In genomic region chr11:5878661-5879060, GRCm38 (mm10) we compare ENCODE assay signal across 8 mouse cellular contexts. TPM values are rescaled to one million over a fixed set of nuclear protein-coding genes. Genes with fewer than 3 reads are reported as not detected.
DNase-seq lines count a peak whose midpoint lies in the region; ATAC-seq and TF ChIP-seq lines count a peak whose summit lies in the region.

No protein-coding gene starts in this region.

- no peak for TF ChIP-seq POLR2A in liver, adult 2 months (IDR thresholded peaks at IDR 0.05; ENCODE audit: extremely low read depth, insufficient read depth, low read length)

- DNase-seq in liver, adult 2 months (ENCODE audit: extremely low read depth, low read depth, low spot score): no peak
- no peak for DNase-seq in liver
- no peak for DNase-seq in limb, embryonic 11.5 days (ENCODE audit: low spot score)
- no peak for DNase-seq in urinary bladder, postnatal 14 days (ENCODE audit: low spot score)
- no peak for DNase-seq in left cerebral cortex, adult 11 months (ENCODE audit: low spot score)
- no peak for DNase-seq in left cerebral cortex, postnatal 25 days (ENCODE audit: low spot score in 2 of 2)

- 21% methylated on average over 8 of the region's 8 CpGs for WGBS in liver, adult 2 months
- WGBS in embryonic facial prominence, embryonic 15.5 days: 37% methylated on average over 8 of the region's 8 CpGs
- WGBS in limb, embryonic 11.5 days: 59% methylated on average over 8 of the region's 8 CpGs
- 37% methylated on average over 8 of the region's 8 CpGs for WGBS in neural tube, embryonic 15.5 days

- H3K27ac ChIP-seq in liver, adult 2 months (replicated peaks; ENCODE audit: insufficient read depth, low read depth, low read length): peak overlapping the region; percentile 48; the same call in 1 of the 2 replicates
- peak overlapping the region; percentile 89 for H3K27ac ChIP-seq in embryonic facial prominence, embryonic 15.5 days (replicated peaks)
- H3K27ac ChIP-seq in limb, embryonic 11.5 days (replicated peaks; ENCODE audit: low read depth, low read length): peak overlapping the region; percentile 77
- H3K27ac ChIP-seq in neural tube, embryonic 15.5 days (replicated peaks): peak overlapping the region; percentile 85

- no peaks in the 10 kb centered on the region for H3K36me3 ChIP-seq in liver, adult 2 months (ENCODE audit: control insufficient read depth, insufficient read depth, low read length)
- H3K36me3 ChIP-seq in embryonic facial prominence, embryonic 15.5 days: peaks cover 19% of the 10 kb centered on the region
- H3K36me3 ChIP-seq in limb, embryonic 11.5 days (ENCODE audit: control insufficient read depth, insufficient read depth, low read length): peaks cover 12% of the 10 kb centered on the region
- H3K36me3 ChIP-seq in neural tube, embryonic 15.5 days: peaks cover 16% of the 10 kb centered on the region

- no peaks in the 10 kb centered on the region for H3K79me2 ChIP-seq in liver, adult 2 months (ENCODE audit: control insufficient read depth, insufficient read depth, low read length)

- H3K4me2 ChIP-seq in embryonic facial prominence, embryonic 15.5 days (replicated peaks): peak overlapping the region; percentile 63
- H3K4me2 ChIP-seq in limb, embryonic 11.5 days (ENCODE audit: low read depth, severe bottlenecking): peak overlapping the region; percentile 53
- peak overlapping the region; percentile 73 for H3K4me2 ChIP-seq in neural tube, embryonic 15.5 days

- H3K27me3 ChIP-seq in liver, adult 2 months (ENCODE audit: control insufficient read depth, insufficient read depth, low read length): no peaks in the 10 kb centered on the region
- no peaks in the 10 kb centered on the region for H3K27me3 ChIP-seq in embryonic facial prominence, embryonic 15.5 days
- H3K27me3 ChIP-seq in limb, embryonic 11.5 days (ENCODE audit: control insufficient read depth, insufficient read depth, low read length): no peaks in the 10 kb centered on the region
- no peaks in the 10 kb centered on the region for H3K27me3 ChIP-seq in neural tube, embryonic 15.5 days (replicated peaks)

- TF ChIP-seq CTCF in liver, adult 2 months (IDR thresholded peaks at IDR 0.05; ENCODE audit: low read depth, low read length): no peak

- peaks cover 2% of the 10 kb centered on the region; the same call in 1 of the 2 replicates for H3K4me1 ChIP-seq in liver, adult 2 months (ENCODE audit: control insufficient read depth, insufficient read depth, low read length)
- peaks cover 25% of the 10 kb centered on the region for H3K4me1 ChIP-seq in embryonic facial prominence, embryonic 15.5 days
- peaks cover 6% of the 10 kb centered on the region for H3K4me1 ChIP-seq in limb, embryonic 11.5 days (ENCODE audit: control insufficient read depth, insufficient read depth, low read length)
- peaks cover 27% of the 10 kb centered on the region for H3K4me1 ChIP-seq in neural tube, embryonic 15.5 days

- no peak overlapping the region for H3K4me3 ChIP-seq in liver, adult 2 months (ENCODE audit: insufficient read depth, low read depth, low read length)
- H3K4me3 ChIP-seq in embryonic facial prominence, embryonic 15.5 days (replicated peaks): peak overlapping the region; percentile 78
- H3K4me3 ChIP-seq in limb, embryonic 11.5 days (ENCODE audit: low read depth, low read length): peak overlapping the region; percentile 58
- H3K4me3 ChIP-seq in neural tube, embryonic 15.5 days (replicated peaks): peak overlapping the region; percentile 80

- no peaks in the 10 kb centered on the region for H3K9me3 ChIP-seq in embryonic facial prominence, embryonic 15.5 days (replicated peaks)
- no peaks in the 10 kb centered on the region for H3K9me3 ChIP-seq in limb, embryonic 11.5 days (ENCODE audit: control insufficient read depth, low read length)
- H3K9me3 ChIP-seq in neural tube, embryonic 15.5 days (replicated peaks): no peaks in the 10 kb centered on the region

- no peak for ATAC-seq in embryonic facial prominence, embryonic 15.5 days (ENCODE audit: insufficient number of reproducible peaks, low FRiP score, low TSS enrichment, low read depth)
- ATAC-seq in limb, embryonic 11.5 days (ENCODE audit: insufficient number of reproducible peaks, low FRiP score, low TSS enrichment, low read depth): no peak
- no peak for ATAC-seq in neural tube, embryonic 15.5 days (ENCODE audit: low FRiP score)

- H3K9ac ChIP-seq in liver, adult 2 months (ENCODE audit: low read depth, low read length): no peak overlapping the region
- H3K9ac ChIP-seq in embryonic facial prominence, embryonic 15.5 days: peak overlapping the region; percentile 41; the same call in 1 of the 2 replicates
- peak overlapping the region; percentile 58 for H3K9ac ChIP-seq in limb, embryonic 11.5 days (ENCODE audit: low read length)
- H3K9ac ChIP-seq in neural tube, embryonic 15.5 days (replicated peaks): peak overlapping the region; percentile 47

- intact Hi-C loops in left cerebral cortex, postnatal 25 days (cut with DNase I): loop anchor here (2.0 kb wide), 2 partner anchors 42 to 76 kb away; partner anchors contain the start of gene Ykt6

RNA-seq across cellular contexts. Expression of gene Pold2, which starts 0.6 kb away (rescaled TPM):
- total RNA-seq in liver, adult 2 months (2014; rRNA removed): 10.7 and 22.1 TPM in 2 replicates
- 59.5 and 81.1 TPM in 2 replicates for polyA plus RNA-seq in liver, adult 2 months (2012; rRNA removed)
- polyA plus RNA-seq in embryonic facial prominence, embryonic 15.5 days (2015; fragmentation: Nextera tagmentation; extraction: Ambion mirVana): 106 and 125 TPM in 2 replicates
- polyA plus RNA-seq in limb, embryonic 11.5 days (2014; fragmentation: Nextera tagmentation; extraction: Ambion mirVana): 103 and 111 TPM in 2 replicates
- polyA plus RNA-seq in neural tube, embryonic 15.5 days (2015; fragmentation: Nextera tagmentation; extraction: Ambion mirVana): 64.5 and 81.0 TPM in 2 replicates
- 10 to 100 TPM; 20.1 to 20.2 TPM for total RNA-seq in left cerebral cortex, postnatal 25 days (2021)

RNA-seq across cellular contexts. Expression of gene Aebp1, which starts 16.9 kb away (rescaled TPM):
- 0.83 and 1.7 TPM in 2 replicates for total RNA-seq in liver, adult 2 months (2014; rRNA removed)
- polyA plus RNA-seq in liver, adult 2 months (2012; rRNA removed): 1.4 and 1.6 TPM in 2 replicates
- polyA plus RNA-seq in embryonic facial prominence, embryonic 15.5 days (2015; fragmentation: Nextera tagmentation; extraction: Ambion mirVana): 61.3 and 66.9 TPM in 2 replicates
- 5.3 and 7.2 TPM in 2 replicates for polyA plus RNA-seq in limb, embryonic 11.5 days (2014; fragmentation: Nextera tagmentation; extraction: Ambion mirVana)
- polyA plus RNA-seq in neural tube, embryonic 15.5 days (2015; fragmentation: Nextera tagmentation; extraction: Ambion mirVana): 22.1 and 24.3 TPM in 2 replicates
- 10 to 100 TPM; 13.2 to 16.0 TPM for total RNA-seq in left cerebral cortex, postnatal 25 days (2021)

RNA-seq across cellular contexts. Expression of gene Myl7, which starts 19.9 kb away (rescaled TPM):
- 0.65 and 0.67 TPM in 2 replicates for total RNA-seq in liver, adult 2 months (2014; rRNA removed)
- 0.55 and 0.64 TPM in 2 replicates for polyA plus RNA-seq in liver, adult 2 months (2012; rRNA removed)
- 1.4 and 2.4 TPM in 2 replicates for polyA plus RNA-seq in embryonic facial prominence, embryonic 15.5 days (2015; fragmentation: Nextera tagmentation; extraction: Ambion mirVana)
- polyA plus RNA-seq in limb, embryonic 11.5 days (2014; fragmentation: Nextera tagmentation; extraction: Ambion mirVana): 2.2 and 3.6 TPM in 2 replicates
- polyA plus RNA-seq in neural tube, embryonic 15.5 days (2015; fragmentation: Nextera tagmentation; extraction: Ambion mirVana): 1.4 and 10.6 TPM in 2 replicates
- total RNA-seq in left cerebral cortex, postnatal 25 days (2021): not detected

RNA-seq across cellular contexts. Expression of gene Polm, which starts 40.8 kb away (rescaled TPM):
- 2.6 and 2.7 TPM in 2 replicates for total RNA-seq in liver, adult 2 months (2014; rRNA removed)
- 8.1 and 13.3 TPM in 2 replicates for polyA plus RNA-seq in liver, adult 2 months (2012; rRNA removed)
- 10.4 and 12.0 TPM in 2 replicates for polyA plus RNA-seq in embryonic facial prominence, embryonic 15.5 days (2015; fragmentation: Nextera tagmentation; extraction: Ambion mirVana)
- 6.4 and 6.6 TPM in 2 replicates for polyA plus RNA-seq in limb, embryonic 11.5 days (2014; fragmentation: Nextera tagmentation; extraction: Ambion mirVana)
- polyA plus RNA-seq in neural tube, embryonic 15.5 days (2015; fragmentation: Nextera tagmentation; extraction: Ambion mirVana): 6.5 and 8.5 TPM in 2 replicates
- 10 to 100 TPM in 1 of 2 experiments, 1 to 10 TPM in 1; 9.7 to 10.9 TPM for total RNA-seq in left cerebral cortex, postnatal 25 days (2021)
